Mouse (Mus musculus) lung, postnatal 25 days (tissue): ENCODE data around the gene Sprr2a3.
"Not testable (repeated sequence)": the region's sequence is repeated elsewhere in the genome, so short reads cannot be mapped to it uniquely, and the experiment has no call there.

ENCODE experiments used
- DNase-seq: peaks from one replicate; pipeline ENCODE4 v3.0.0; 2022; ENCODE audit warnings: low spot score

The Sprr2a3 gene

GRCm38 (mm10) chr3:92285101-92285500 lies at the start of gene Sprr2a3:
Sprr2a3 (plus strand) TSS chr3:92285417.
- DNase-seq, result not testable (repeated sequence)

GRCm38 (mm10) chr3:92236463-92237189 lies 48.6 kb upstream of the Sprr2a3 start:
- not testable (repeated sequence) for DNase-seq

- not testable (repeated sequence) for DNase-seq
Measured at GRCm38 (mm10) chr3:92238736-92239135, 46.5 kb upstream of the Sprr2a3 start.

- DNase-seq, result not testable (repeated sequence)
Measured at GRCm38 (mm10) chr3:92239197-92239596, 46.0 kb upstream of the Sprr2a3 start.

GRCm38 (mm10) chr3:92244833-92245232 lies 40.4 kb upstream of the Sprr2a3 start:
- DNase-seq, result not testable (repeated sequence)

GRCm38 (mm10) chr3:92246245-92246644 lies 39.0 kb upstream of the Sprr2a3 start:
- DNase-seq, result not testable (repeated sequence)

- not testable (repeated sequence) for DNase-seq
Measured at GRCm38 (mm10) chr3:92248494-92248893, 36.7 kb upstream of the Sprr2a3 start.

GRCm38 (mm10) chr3:92250450-92250849 lies 34.8 kb upstream of the Sprr2a3 start:
- DNase-seq, result not testable (repeated sequence)

- DNase-seq, result not testable (repeated sequence)
Measured at GRCm38 (mm10) chr3:92253860-92254259, 31.4 kb upstream of the Sprr2a3 start.

- DNase-seq, result not testable (repeated sequence)
Measured at GRCm38 (mm10) chr3:92258526-92258925, 26.7 kb upstream of the Sprr2a3 start.

- not testable (repeated sequence) for DNase-seq
Measured at GRCm38 (mm10) chr3:92263462-92263861, 21.8 kb upstream of the Sprr2a3 start.

GRCm38 (mm10) chr3:92271414-92271985 lies 13.7 kb upstream of the Sprr2a3 start:
- not testable (repeated sequence) for DNase-seq

GRCm38 (mm10) chr3:92273504-92273903 lies 11.7 kb upstream of the Sprr2a3 start:
- not testable (repeated sequence) for DNase-seq

- DNase-seq, result not testable (repeated sequence)
Measured at GRCm38 (mm10) chr3:92274018-92274417, 11.2 kb upstream of the Sprr2a3 start.

- not testable (repeated sequence) for DNase-seq
Measured at GRCm38 (mm10) chr3:92279663-92280062, 5.6 kb upstream of the Sprr2a3 start.

GRCm38 (mm10) chr3:92280963-92281606 lies 4.1 kb upstream of the Sprr2a3 start:
- DNase-seq, result not testable (repeated sequence)

- not testable (repeated sequence) for DNase-seq
Measured at GRCm38 (mm10) chr3:92288489-92288888, 3.3 kb downstream of the Sprr2a3 start.

- no peak for DNase-seq
Measured at GRCm38 (mm10) chr3:92307406-92307805, 22.2 kb downstream of the Sprr2a3 start.

GRCm38 (mm10) chr3:92316320-92316719 lies 31.1 kb downstream of the Sprr2a3 start, which contains the start of gene Sprr2b:
Sprr2b (plus strand) TSS chr3:92316620.
- no peak for DNase-seq

- no peak for DNase-seq
Measured at GRCm38 (mm10) chr3:92317384-92317783, 32.2 kb downstream of the Sprr2a3 start.

- DNase-seq, result no peak
Measured at GRCm38 (mm10) chr3:92336278-92336677, 51.1 kb downstream of the Sprr2a3 start.

- DNase-seq, result no peak
Measured at GRCm38 (mm10) chr3:92338840-92339239, 53.6 kb downstream of the Sprr2a3 start, which contains the start of gene Sprr2d. Sprr2d (plus strand) TSS chr3:92339140.
